Mouse (Mus musculus) intestine, embryonic 16.5 days (tissue): ENCODE measurements at regions not wholly inside any gene's neighbourhood (a gene's known extent, or its start where the extent isn't known, plus 50 kb on each side); places are given as distances from the start of the nearest gene placed in this dataset.

Experiments used
- ATAC-seq: fragments of 200-750 bp; cut with Nextera tagmentation; 2 replicates; pipeline ENCODE4 v1.8.0; 2017; ENCODE audit warnings: moderate TSS enrichment, moderate library complexity
- H3K27ac ChIP-seq: fragments of 300-500 bp; sonication (generic); 2 replicates; pipeline ENCODE4 v1.5.1; 2014; ENCODE audit warnings: mild to moderate bottlenecking, low read length
- H3K27me3 ChIP-seq: fragments of 300-500 bp; sonication (generic); replicated peaks from 2 replicates; pipeline ENCODE4 v1.6.1; 2014; ENCODE audit warnings: low read length, control low read depth, mixed read lengths; ENCODE audit not compliant: control insufficient read depth, insufficient read depth
- H3K36me3 ChIP-seq: fragments of 300-500 bp; sonication (generic); 2 replicates; pipeline ENCODE4 v1.6.1; 2014; ENCODE audit warnings: low read length, control low read depth; ENCODE audit not compliant: control insufficient read depth, insufficient read depth
- H3K4me1 ChIP-seq: fragments of 300-500 bp; sonication (generic); 2 replicates; pipeline ENCODE4 v1.6.1; 2014; ENCODE audit warnings: low read length, control low read depth, mixed read lengths; ENCODE audit not compliant: control insufficient read depth, insufficient read depth
- H3K4me2 ChIP-seq: fragments of 300-500 bp; sonication (generic); 2 replicates; pipeline ENCODE4 v1.6.1; 2014; ENCODE audit warnings: low read depth, low read length, control low read depth
- H3K4me3 ChIP-seq: fragments of 300-500 bp; sonication (generic); 2 replicates; pipeline ENCODE4 v1.5.1; 2014; ENCODE audit warnings: mild to moderate bottlenecking, low read length
- H3K9ac ChIP-seq: fragments of 300-500 bp; sonication (generic); 2 replicates; pipeline ENCODE4 v1.6.1; 2014; ENCODE audit warnings: low read depth, low read length
- H3K9me3 ChIP-seq: fragments of 300-500 bp; sonication (generic); 2 replicates; pipeline ENCODE4 v1.6.1; 2016; ENCODE audit warnings: low read length, control low read depth; ENCODE audit not compliant: control insufficient read depth
- WGBS: fragments of 180-500 bp; shearing (Covaris S2); extraction: QIAGEN DNeasy Blood & Tissue Kit; methylation state at CpG from one replicate; pipeline ENCODE4 v1.1.7; 2014; 5-methylcytosine and 5-hydroxymethylcytosine counted together

GRCm38 (mm10) chr12:9807406-9807805, 237.5 kb downstream of the Osr1 start:
- no peaks in the 10 kb centered on the region for H3K36me3 ChIP-seq
- H3K4me3 ChIP-seq, result no peak overlapping the region
- H3K4me1 ChIP-seq, result no peaks in the 10 kb centered on the region
- no peak overlapping the region for H3K27ac ChIP-seq
- no peaks in the 10 kb centered on the region for H3K27me3 ChIP-seq
- H3K9ac ChIP-seq, result no peak overlapping the region
- H3K4me2 ChIP-seq, result no peak overlapping the region
- H3K9me3 ChIP-seq, result no peaks in the 10 kb centered on the region
- WGBS, result 71% methylated on average over 1 of the region's 1 CpGs
- no peak for ATAC-seq

GRCm38 (mm10) chr12:9833273-9833672, 263.4 kb downstream of the Osr1 start:
- Histone ChIP-seq H3K9me3 (no peaks in the 10 kb centered on the region), H3K4me1 (no peaks in the 10 kb centered on the region), H3K4me3 (no peak overlapping the region), H3K27ac (no peak overlapping the region), H3K9ac (no peak overlapping the region), H3K36me3 (no peaks in the 10 kb centered on the region), H3K4me2 (no peak overlapping the region), H3K27me3 (no peaks in the 10 kb centered on the region)
- WGBS, result 56% methylated on average over 3 of the region's 3 CpGs
- no peak for ATAC-seq

DNA sequence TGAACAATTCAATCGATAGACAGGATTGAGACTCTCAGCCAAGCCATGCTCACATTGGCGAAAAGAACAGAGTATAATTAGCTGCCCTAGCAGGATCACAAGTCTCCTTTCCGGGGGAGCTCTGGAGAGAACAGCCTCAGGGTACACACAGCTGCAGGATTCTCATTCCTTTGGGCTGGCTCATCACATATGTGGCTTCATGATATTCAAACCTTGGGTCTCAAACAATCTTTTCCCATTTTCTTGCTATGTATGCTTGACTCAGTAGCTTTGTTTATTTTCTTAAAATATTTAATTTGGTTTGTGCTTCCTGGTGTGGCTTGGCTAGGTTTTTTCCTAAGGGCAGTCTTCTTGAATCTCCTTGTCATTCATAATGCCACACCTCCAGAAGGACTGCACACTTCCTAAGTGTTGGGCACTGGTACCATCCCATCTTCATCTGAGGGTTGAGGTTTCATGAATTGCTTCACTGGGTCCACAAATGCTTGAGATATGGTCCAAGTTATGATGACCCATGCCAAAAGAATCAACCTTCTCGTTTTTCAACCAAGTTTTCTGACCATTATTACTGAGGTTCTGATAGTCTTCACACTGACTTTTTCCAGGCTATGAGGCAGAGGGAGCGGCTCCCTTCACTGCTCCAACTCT, 269.4 kb downstream of the Osr1 start:
- Histone ChIP-seq H3K36me3 (no peaks in the 10 kb centered on the region), H3K27me3 (no peaks in the 10 kb centered on the region), H3K4me1 (no peaks in the 10 kb centered on the region), H3K4me3 (no peak overlapping the region), H3K4me2 (no peak overlapping the region), H3K27ac (no peak overlapping the region), H3K9me3 (no peaks in the 10 kb centered on the region), H3K9ac (no peak overlapping the region)
- no peak for ATAC-seq
- WGBS, result 74% methylated on average over 5 of the region's 5 CpGs

DNA sequence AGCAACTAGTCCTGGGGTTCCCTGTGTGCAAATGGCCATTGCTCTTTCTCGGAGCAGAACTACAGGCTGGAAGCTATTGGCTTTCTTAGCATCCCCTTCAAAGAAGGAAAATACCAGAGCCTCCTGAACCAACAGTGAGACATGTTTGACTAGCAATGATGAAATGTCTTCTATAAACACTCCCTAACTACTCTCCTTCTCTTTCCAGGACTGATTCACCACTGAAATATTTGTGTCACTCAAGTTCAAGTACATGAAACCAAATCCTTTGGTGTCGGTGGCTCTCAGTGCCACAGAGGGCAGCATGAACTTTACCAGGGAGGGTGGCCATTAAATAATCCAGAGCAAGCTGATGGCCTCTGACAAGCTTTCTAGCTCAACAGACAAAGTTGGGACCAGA, 270.0 kb downstream of the Osr1 start:
- Histone ChIP-seq H3K36me3 (no peaks in the 10 kb centered on the region), H3K27ac (no peak overlapping the region), H3K9ac (no peak overlapping the region), H3K9me3 (no peaks in the 10 kb centered on the region), H3K4me1 (no peaks in the 10 kb centered on the region), H3K27me3 (no peaks in the 10 kb centered on the region), H3K4me2 (no peak overlapping the region), H3K4me3 (no peak overlapping the region)
- ATAC-seq, result no peak
- 48% methylated on average over 2 of the region's 2 CpGs for WGBS

GRCm38 (mm10) chr12:9847034-9847433, 277.1 kb downstream of the Osr1 start:
- H3K36me3 ChIP-seq, result no peaks in the 10 kb centered on the region
- no peak overlapping the region for H3K9ac ChIP-seq
- no peaks in the 10 kb centered on the region for H3K27me3 ChIP-seq
- no peak for ATAC-seq
- WGBS, result 66% methylated on average over 2 of the region's 2 CpGs
- H3K4me1 ChIP-seq, result no peaks in the 10 kb centered on the region
- no peak overlapping the region for H3K4me3 ChIP-seq
- no peaks in the 10 kb centered on the region for H3K9me3 ChIP-seq
- H3K4me2 ChIP-seq, result no peak overlapping the region
- H3K27ac ChIP-seq, result no peak overlapping the region

GRCm38 (mm10) chr12:9847465-9848205, 277.7 kb downstream of the Osr1 start:
- Histone ChIP-seq H3K36me3 (no peaks in the 10 kb centered on the region), H3K9ac (no peak overlapping the region), H3K9me3 (no peaks in the 10 kb centered on the region), H3K27ac (no peak overlapping the region), H3K4me2 (no peak overlapping the region), H3K27me3 (no peaks in the 10 kb centered on the region), H3K4me1 (no peaks in the 10 kb centered on the region), H3K4me3 (no peak overlapping the region)
- 72% methylated on average over 7 of the region's 7 CpGs for WGBS
- no peak for ATAC-seq

DNA sequence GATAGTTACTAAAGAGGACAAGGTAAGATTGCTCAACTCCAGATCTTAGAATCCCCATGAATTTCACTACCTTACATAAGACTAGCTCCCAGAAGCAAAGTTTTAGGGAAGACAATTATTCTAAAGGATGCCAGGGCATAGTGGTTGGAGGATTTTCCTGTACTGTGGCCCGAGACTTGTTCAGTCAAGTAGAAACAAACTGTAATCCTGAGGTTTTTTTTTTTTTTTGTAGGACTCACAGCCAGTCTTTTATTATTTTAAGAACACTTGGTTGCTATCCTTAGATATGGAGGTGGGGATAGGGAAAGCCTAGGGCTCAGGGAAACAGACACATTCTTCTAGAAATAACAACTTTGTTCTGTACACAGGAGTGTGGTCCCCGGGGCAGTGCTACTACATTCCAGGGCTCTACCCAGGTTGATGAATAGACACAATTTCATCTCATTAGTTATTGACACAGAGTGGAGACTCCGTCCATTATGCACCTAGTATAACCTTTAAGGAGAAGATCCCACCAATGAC, 285.6 kb downstream of the Osr1 start:
- Histone ChIP-seq H3K36me3 (no peaks in the 10 kb centered on the region), H3K4me3 (no peak overlapping the region), H3K9ac (no peak overlapping the region), H3K27me3 (no peaks in the 10 kb centered on the region), H3K9me3 (no peaks in the 10 kb centered on the region), H3K4me2 (no peak overlapping the region), H3K4me1 (no peaks in the 10 kb centered on the region), H3K27ac (no peak overlapping the region)
- 81% methylated on average over 3 of the region's 3 CpGs for WGBS
- ATAC-seq, result no peak

- WGBS, result 88% methylated on average over 8 of the region's 8 CpGs
These were observed 286.3 kb downstream of the Osr1 start for GRCm38 (mm10) chr12:9856128-9856621.

GRCm38 (mm10) chr12:9857990-9858389, 288.1 kb downstream of the Osr1 start:
- Histone ChIP-seq H3K9me3 (no peaks in the 10 kb centered on the region), H3K4me2 (no peak overlapping the region), H3K4me3 (no peak overlapping the region), H3K27ac (no peak overlapping the region), H3K9ac (no peak overlapping the region), H3K36me3 (no peaks in the 10 kb centered on the region), H3K4me1 (no peaks in the 10 kb centered on the region), H3K27me3 (no peaks in the 10 kb centered on the region)
- ATAC-seq, result no peak
- 71% methylated on average over 2 of the region's 2 CpGs for WGBS

More at GRCm38 (mm10) chr12:9856128-9856621, 286.3 kb downstream of the Osr1 start:
- no peaks in the 10 kb centered on the region for H3K4me1 ChIP-seq
- H3K9me3 ChIP-seq, result no peaks in the 10 kb centered on the region
- H3K36me3 ChIP-seq, result no peaks in the 10 kb centered on the region
- no peak for ATAC-seq
- no peak overlapping the region for H3K9ac ChIP-seq
- no peaks in the 10 kb centered on the region for H3K27me3 ChIP-seq
- H3K4me3 ChIP-seq, result no peak overlapping the region
- H3K27ac ChIP-seq, result no peak overlapping the region
- no peak overlapping the region for H3K4me2 ChIP-seq
